Mouse (Mus musculus) kidney, adult 2 months (tissue): ENCODE data around the gene Txndc9. TPM values are rescaled to one million over a fixed set of nuclear protein-coding genes. Genes with fewer than 3 reads are reported as not detected.

Source experiments
- DNase-seq: peaks from one replicate; pipeline ENCODE4 v3.0.0; 2021
- H3K27ac ChIP-seq: fragments of 200-500 bp; 2 replicates; pipeline ENCODE4 v1.5.1; 2012; ENCODE audit warnings: low read depth, low read length, control low read depth, inconsistent platforms; ENCODE audit not compliant: insufficient read depth
- H3K27me3 ChIP-seq: fragments of 200-500 bp; replicated peaks from 2 replicates; pipeline ENCODE4 v1.6.1; 2012; ENCODE audit warnings: mild to moderate bottlenecking, moderate library complexity, low read length, inconsistent platforms; ENCODE audit not compliant: control insufficient read depth, insufficient read depth
- H3K36me3 ChIP-seq: fragments of 200-500 bp; 2 replicates; pipeline ENCODE4 v1.6.1; 2012; ENCODE audit warnings: mild to moderate bottlenecking, moderate library complexity, low read length, inconsistent platforms; ENCODE audit not compliant: control insufficient read depth, insufficient read depth
- H3K4me1 ChIP-seq: fragments of 200-500 bp; 2 replicates; pipeline ENCODE4 v1.6.1; 2011; ENCODE audit warnings: low read length; ENCODE audit not compliant: control insufficient read depth, insufficient read depth
- H3K4me3 ChIP-seq: fragments of 200-500 bp; 2 replicates; pipeline ENCODE4 v1.5.1; 2011; ENCODE audit warnings: mild to moderate bottlenecking, low read depth, low read length, control low read depth; ENCODE audit not compliant: insufficient read depth
- CTCF ChIP-seq: fragments of 200-500 bp; conservative IDR thresholded peaks from 2 replicates; pipeline ENCODE4 v1.5.1; 2011; ENCODE audit warnings: low read depth, mild to moderate bottlenecking, control low read depth, low read length, moderate library complexity, mixed read lengths; ENCODE audit not compliant: insufficient read depth, insufficient read length
- POLR2A ChIP-seq: fragments of 200-500 bp; IDR thresholded peaks from one replicate; pipeline ENCODE4 v1.6.1; 2011; ENCODE audit warnings: low read depth, low read length, control low read depth
- WGBS: fragments of 180-500 bp; shearing (Covaris S2); methylation state at CpG from one replicate; pipeline ENCODE4 v1.1.7; 2018; 5-methylcytosine and 5-hydroxymethylcytosine counted together
- polyA plus RNA-seq: library from polyadenylated mRNA; depleted of rRNA; stranded (reverse); fragments of >200 nt; gene quantifications from 2 replicates; pipeline ENCODE4 v1.2.3, GENCODE M21; 2012

Txndc9 gene
- polyA plus RNA-seq, 1 experiment, result 13.1 TPM

GRCm38 (mm10) chr1:37971520-37971919 lies 26.2 kb downstream of the Txndc9 start:
- no peaks in the 10 kb centered on the region for H3K4me1 ChIP-seq
- no peak overlapping the region for H3K4me3 ChIP-seq
- no peak for DNase-seq
- H3K36me3 ChIP-seq, result no peaks in the 10 kb centered on the region
- TF ChIP-seq POLR2A (no peak), CTCF (no peak)
- no peak overlapping the region for H3K27ac ChIP-seq
- 64% methylated on average over 4 of the region's 4 CpGs for WGBS
- H3K27me3 ChIP-seq, result no peaks in the 10 kb centered on the region; the same call in 1 of the 2 replicates

GRCm38 (mm10) chr1:37968746-37969145 lies 28.9 kb downstream of the Txndc9 start:
- Histone ChIP-seq H3K27me3 (no peaks in the 10 kb centered on the region; the same call in 1 of the 2 replicates), H3K36me3 (no peaks in the 10 kb centered on the region), H3K4me3 (no peak overlapping the region), H3K4me1 (no peaks in the 10 kb centered on the region), H3K27ac (no peak overlapping the region)
- TF ChIP-seq POLR2A (no peak), CTCF (no peak)
- no peak for DNase-seq
- WGBS, result 78% methylated on average over 6 of the region's 6 CpGs

DNA sequence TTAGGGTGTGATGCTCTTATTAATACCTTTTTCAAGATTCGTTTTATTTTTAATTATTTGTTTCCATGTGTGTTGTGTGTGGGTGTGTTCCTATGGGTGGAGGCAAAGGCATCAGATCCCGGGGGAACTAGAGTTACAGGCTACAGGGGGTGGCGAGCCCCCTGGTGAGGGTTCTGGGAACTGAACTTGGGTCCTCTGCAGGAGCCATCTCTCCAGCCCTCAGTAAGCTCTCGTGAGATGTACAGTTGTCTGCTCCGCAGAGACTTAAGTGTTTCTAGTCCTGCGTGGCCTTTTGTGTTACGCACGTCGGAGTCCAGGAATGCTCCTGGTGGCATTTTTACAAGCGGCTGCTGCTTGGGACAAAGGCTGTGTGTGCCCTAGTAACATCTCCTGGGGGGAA lies 32.1 kb downstream of the Txndc9 start:
- no peaks in the 10 kb centered on the region; the same call in 1 of the 2 replicates for H3K27me3 ChIP-seq
- H3K4me1 ChIP-seq, result no peaks in the 10 kb centered on the region
- no peak overlapping the region for H3K27ac ChIP-seq
- H3K36me3 ChIP-seq, result no peaks in the 10 kb centered on the region
- no peak overlapping the region for H3K4me3 ChIP-seq
- no peak for TF ChIP-seq CTCF
- TF ChIP-seq POLR2A, result no peak
- 52% methylated on average over 10 of the region's 10 CpGs for WGBS
- DNase-seq, result no peak

DNA sequence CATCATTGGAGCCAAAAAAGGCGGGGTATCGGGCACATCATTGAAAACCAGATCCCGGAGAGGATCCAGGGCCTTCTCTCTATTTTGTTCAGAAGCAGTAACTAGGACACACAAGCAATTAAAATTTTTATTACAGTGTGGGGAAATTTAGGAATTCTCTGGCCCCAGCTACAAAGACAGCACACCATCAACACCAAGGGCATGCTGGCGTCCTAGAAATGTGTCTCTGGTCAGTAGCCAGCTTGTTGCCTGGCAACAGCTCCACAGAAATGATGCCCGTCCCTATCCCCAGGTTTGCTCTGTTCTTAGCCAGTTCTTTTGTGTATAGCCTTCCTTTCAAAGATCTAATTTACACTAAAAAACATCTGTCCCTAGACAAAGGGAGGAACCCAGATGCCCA lies 38.2 kb downstream of the Txndc9 start:
- TF ChIP-seq CTCF (no peak), POLR2A (no peak)
- Histone ChIP-seq H3K27me3 (no peaks in the 10 kb centered on the region), H3K36me3 (no peaks in the 10 kb centered on the region), H3K4me3 (no peak overlapping the region), H3K4me1 (no peaks in the 10 kb centered on the region), H3K27ac (no peak overlapping the region)
- WGBS, result 71% methylated on average over 5 of the region's 5 CpGs
- no peak for DNase-seq

DNA sequence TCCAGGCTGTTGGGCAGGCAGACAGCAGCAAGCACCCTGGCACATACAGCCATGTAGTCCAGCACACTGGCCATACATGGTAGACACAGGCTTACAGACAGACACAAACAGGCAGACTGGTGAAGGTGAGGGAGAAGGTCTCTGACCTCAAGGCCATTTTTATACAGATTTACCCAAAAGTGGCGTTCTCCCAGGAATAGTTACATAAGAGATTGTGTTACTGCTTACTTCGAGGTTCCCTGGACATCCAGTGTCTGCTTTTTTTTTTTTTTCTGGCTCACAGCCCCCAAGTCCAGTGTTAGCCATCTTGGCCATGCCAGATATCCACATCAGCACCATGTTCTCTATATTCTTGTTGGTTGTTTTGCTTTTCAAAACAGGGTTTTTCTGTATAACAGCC lies 39.2 kb downstream of the Txndc9 start:
- H3K4me3 ChIP-seq, result no peak overlapping the region
- no peak for TF ChIP-seq POLR2A
- TF ChIP-seq CTCF, result no peak
- WGBS, result 50% methylated on average over 2 of the region's 2 CpGs
- peak; percentile 70 for DNase-seq
- no peak overlapping the region for H3K27ac ChIP-seq
- no peaks in the 10 kb centered on the region for H3K4me1 ChIP-seq
- H3K27me3 ChIP-seq, result no peaks in the 10 kb centered on the region
- H3K36me3 ChIP-seq, result no peaks in the 10 kb centered on the region

DNA sequence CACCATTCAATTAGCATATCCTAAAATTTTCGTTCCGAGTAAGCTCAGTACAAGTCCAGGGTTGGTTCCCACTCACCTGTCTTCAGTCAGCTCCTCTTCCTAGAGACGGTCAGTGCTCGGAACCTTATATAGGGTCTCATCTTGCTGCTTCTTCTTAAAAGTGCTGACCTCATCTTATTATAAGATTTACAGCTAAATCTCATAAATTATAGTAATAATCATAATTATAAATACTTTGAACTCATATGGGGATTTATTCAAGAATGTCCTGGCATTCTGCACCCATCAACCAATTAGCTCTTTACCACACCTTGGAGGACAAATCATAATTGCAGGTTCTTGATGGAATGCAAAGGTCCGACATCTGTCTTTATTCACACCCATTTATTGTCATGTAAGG lies 40.0 kb downstream of the Txndc9 start, which contains the start of gene Lyg1:
Gene Lyg1 (minus strand): TSS at position 101 of the 400 bp plus-strand sequence.
- TF ChIP-seq CTCF, result no peak
- no peak for TF ChIP-seq POLR2A
- Histone ChIP-seq H3K27me3 (no peaks in the 10 kb centered on the region), H3K27ac (no peak within 1 kb of the TSS), H3K4me1 (no peaks in the 10 kb centered on the region), H3K36me3 (no peaks in the 10 kb centered on the region), H3K4me3 (no peak within 1 kb of the TSS)
- DNase-seq, result no peak
- 88% methylated on average over 5 of the region's 5 CpGs for WGBS

- peak; percentile 20 for DNase-seq
- Histone ChIP-seq H3K4me3 (no peak overlapping the region), H3K27ac (no peak overlapping the region), H3K27me3 (no peaks in the 10 kb centered on the region), H3K4me1 (no peaks in the 10 kb centered on the region), H3K36me3 (no peaks in the 10 kb centered on the region)
- no peak for TF ChIP-seq POLR2A
- 17% methylated on average over 3 of the region's 3 CpGs for WGBS
These were observed 40.8 kb downstream of the Txndc9 start for GRCm38 (mm10) chr1:37956690-37957431.
